ENCODE assay signal across 25 mouse cellular contexts in genomic region chr14:61774171-61774570, GRCm38 (mm10).
A peak's percentile ranks its signal among the peaks of the same experiment; 100 is the strongest.
DNase-seq lines count a peak whose midpoint lies in the region; ATAC-seq and TF ChIP-seq lines count a peak whose summit lies in the region.
"Had no signal": no experiment of that assay in that cellular context is flagged by ENCODE, and none has a peak within 500 bp of the region (broad histone marks: within the 10 kb centered on the region; RNA-seq: fewer than 3 reads in every experiment).

No protein-coding gene starts in this region.

- 80% methylated on average over 3 of the region's 3 CpGs for WGBS in liver, adult 2 months
- WGBS in liver, embryonic 11.5 days, result 72% methylated on average over 3 of the region's 3 CpGs
- WGBS in forebrain, embryonic 12.5 days, result 80% methylated on average over 3 of the region's 3 CpGs

- no peak overlapping the region for H3K27ac ChIP-seq in liver, adult 2 months (replicated peaks; ENCODE audit: insufficient read depth, low read depth, low read length)
- no peak overlapping the region for H3K27ac ChIP-seq in liver, embryonic 11.5 days (ENCODE audit: low read depth, low read length)
- H3K27ac ChIP-seq in forebrain, embryonic 12.5 days, result no peak overlapping the region
- H3K27ac ChIP-seq: forebrain, embryonic 10.5 days; gastrocnemius, adult 2 months; heart, adult 2 months; heart, embryonic 10.5 days; hindbrain, embryonic 12.5 days; hindbrain, embryonic 15.5 days had no signal

- TF ChIP-seq CTCF in liver, adult 2 months (IDR thresholded peaks at IDR 0.05; ENCODE audit: low read depth, low read length), result no peak

- peak; percentile 16 for DNase-seq in liver, adult 2 months (ENCODE audit: extremely low read depth, low read depth, low spot score)
- DNase-seq in liver, embryonic 11.5 days (ENCODE audit: low spot score), result no peak
- peak; percentile 5 for DNase-seq in lung, postnatal 25 days (ENCODE audit: low spot score)
- DNase-seq in lung, postnatal 10 days, result no peak
- DNase-seq: adrenal gland, adult 2 months; adrenal gland, postnatal 14 days; B cell, adult 2 months; cerebellum, adult 11-12 months; cerebellum, adult 9-10 months; cerebellum, postnatal 14 days; forebrain, postnatal 0 days; gastrocnemius, adult 2 months; gastrocnemius, postnatal 14 days; heart, adult 2 months had no signal

- no peaks in the 10 kb centered on the region; the same call in 1 of the 2 replicates for H3K27me3 ChIP-seq in liver, adult 2 months (ENCODE audit: control insufficient read depth, insufficient read depth, low read length)
- no peaks in the 10 kb centered on the region for H3K27me3 ChIP-seq in liver, embryonic 11.5 days (replicated peaks; ENCODE audit: control insufficient read depth, insufficient read depth, low read length)
- H3K27me3 ChIP-seq in forebrain, embryonic 12.5 days, result no peaks in the 10 kb centered on the region
- H3K27me3 ChIP-seq: CH12.LX; hindbrain, embryonic 12.5 days; hindbrain, embryonic 15.5 days; Patski had no signal

- no peaks in the 10 kb centered on the region for H3K36me3 ChIP-seq in liver, adult 2 months (ENCODE audit: control insufficient read depth, insufficient read depth, low read length)
- no peaks in the 10 kb centered on the region for H3K36me3 ChIP-seq in liver, embryonic 11.5 days (ENCODE audit: control insufficient read depth, insufficient read depth, low read length)
- H3K36me3 ChIP-seq in forebrain, embryonic 12.5 days (replicated peaks), result no peaks in the 10 kb centered on the region
- H3K36me3 ChIP-seq: forebrain, embryonic 10.5 days; G1E; heart, embryonic 10.5 days; hindbrain, embryonic 12.5 days; hindbrain, embryonic 15.5 days had no signal

- H3K79me2 ChIP-seq in liver, adult 2 months (ENCODE audit: control insufficient read depth, insufficient read depth, low read length), result no peaks in the 10 kb centered on the region

- H3K9me3 ChIP-seq in liver, embryonic 11.5 days (ENCODE audit: control insufficient read depth, low read length), result no peaks in the 10 kb centered on the region
- H3K9me3 ChIP-seq in forebrain, embryonic 12.5 days, result no peaks in the 10 kb centered on the region
- H3K9me3 ChIP-seq: forebrain, embryonic 10.5 days; G1E; heart, embryonic 10.5 days; hindbrain, embryonic 12.5 days; hindbrain, embryonic 15.5 days had no signal

- H3K9ac ChIP-seq in liver, adult 2 months (ENCODE audit: low read depth, low read length), result no peak overlapping the region
- no peak overlapping the region for H3K9ac ChIP-seq in liver, embryonic 11.5 days (ENCODE audit: low read depth, low read length)
- H3K9ac ChIP-seq in forebrain, embryonic 12.5 days, result no peak overlapping the region
- H3K9ac ChIP-seq: forebrain, postnatal 0 days; hindbrain, embryonic 12.5 days; hindbrain, embryonic 15.5 days had no signal

- TF ChIP-seq POLR2A in liver, adult 2 months (IDR thresholded peaks at IDR 0.05; ENCODE audit: extremely low read depth, insufficient read depth, low read length), result no peak

- H3K4me2 ChIP-seq in liver, embryonic 11.5 days, result no peak overlapping the region
- H3K4me2 ChIP-seq in forebrain, embryonic 12.5 days, result no peak overlapping the region
- H3K4me2 ChIP-seq: hindbrain, embryonic 12.5 days; hindbrain, embryonic 15.5 days had no signal

- H3K4me1 ChIP-seq in liver, adult 2 months (ENCODE audit: control insufficient read depth, insufficient read depth, low read length), result no peaks in the 10 kb centered on the region
- H3K4me1 ChIP-seq in liver, embryonic 11.5 days (replicated peaks; ENCODE audit: control insufficient read depth, insufficient read depth, low read length), result no peaks in the 10 kb centered on the region
- no peaks in the 10 kb centered on the region for H3K4me1 ChIP-seq in forebrain, embryonic 12.5 days
- H3K4me1 ChIP-seq: forebrain, embryonic 10.5 days; heart, embryonic 10.5 days; hindbrain, embryonic 12.5 days; hindbrain, embryonic 15.5 days had no signal

- no peak for ATAC-seq in liver, embryonic 11.5 days (replicated peaks; ENCODE audit: low FRiP score)
- peak; percentile 59 for ATAC-seq in granulocyte monocyte progenitor cell, adult 5-6 weeks (replicated peaks; ENCODE audit: poor library complexity, severe bottlenecking)
- peak; percentile 95 for ATAC-seq in monocyte, adult 5-6 weeks (replicated peaks; ENCODE audit: insufficient number of reproducible peaks, low FRiP score, low TSS enrichment, poor library complexity, severe bottlenecking)
- ATAC-seq in forebrain, embryonic 12.5 days (ENCODE audit: low FRiP score), result no peak
- ATAC-seq: forebrain, embryonic 14.5 days; forebrain, postnatal 0 days; Patski had no signal

- H3K4me3 ChIP-seq in liver, adult 2 months (ENCODE audit: insufficient read depth, low read depth, low read length), result no peak overlapping the region
- no peak overlapping the region for H3K4me3 ChIP-seq in liver, embryonic 11.5 days (ENCODE audit: low read depth, low read length)
- H3K4me3 ChIP-seq in forebrain, embryonic 12.5 days (replicated peaks), result no peak overlapping the region
- H3K4me3 ChIP-seq: forebrain, embryonic 10.5 days; gastrocnemius, adult 2 months; heart, adult 2 months; heart, embryonic 10.5 days; hindbrain, embryonic 12.5 days; hindbrain, embryonic 15.5 days had no signal

Comparison
In these comparisons a context has a peak if more than half of its experiments do, and no peak if none do; other contexts are left out.
1. DNase-seq: peak in liver, adult 2 months (single experiment) and lung, postnatal 25 days (single experiment); none in liver, embryonic 11.5 days (single experiment) and lung, postnatal 10 days (single experiment).
2. ATAC-seq: peak in granulocyte monocyte progenitor cell, adult 5-6 weeks (single experiment) and monocyte, adult 5-6 weeks (single experiment); none in liver, embryonic 11.5 days (single experiment) and forebrain, embryonic 12.5 days (single experiment).